Mouse (Mus musculus): ENCODE results near the gene Nr5a2. TPM values are rescaled to one million over a fixed set of nuclear protein-coding genes. Genes with fewer than 3 reads are reported as not detected.

Nr5a2 gene
- polyA plus RNA-seq, 1 experiment: 0.10 TPM

- Histone ChIP-seq H3K27ac (ENCODE audit: insufficient read depth, low read length) (no peak overlapping the region), H3K4me3 (replicated peaks; ENCODE audit: insufficient read depth, low read depth, low read length) (no peak overlapping the region), H3K4me1 (ENCODE audit: control insufficient read depth, insufficient read depth, low read length) (no peaks in the 10 kb centered on the region), H3K27me3 (ENCODE audit: control insufficient read depth, insufficient read depth, low read length) (no peaks in the 10 kb centered on the region)
- DNase-seq: no peak
- WGBS: 82% methylated on average over 3 of the region's 3 CpGs
- no peak for TF ChIP-seq POLR2A (IDR thresholded peaks at IDR 0.05; ENCODE audit: borderline replicate concordance, insufficient read depth, low read length)
- no peak for TF ChIP-seq CTCF (IDR thresholded peaks at IDR 0.05; ENCODE audit: borderline replicate concordance, insufficient read depth, low read depth, low read length)
These were observed 104.1 kb downstream of the Nr5a2 start for GRCm38 (mm10) chr1:136856104-136856503.

GRCm38 (mm10) chr1:136848791-136849190, 111.5 kb downstream of the Nr5a2 start:
- TF ChIP-seq CTCF (IDR thresholded peaks at IDR 0.05; ENCODE audit: borderline replicate concordance, insufficient read depth, low read depth, low read length) (no peak), POLR2A (IDR thresholded peaks at IDR 0.05; ENCODE audit: borderline replicate concordance, insufficient read depth, low read length) (no peak)
- no peak overlapping the region for H3K4me3 ChIP-seq (replicated peaks; ENCODE audit: insufficient read depth, low read depth, low read length)
- H3K27me3 ChIP-seq (ENCODE audit: control insufficient read depth, insufficient read depth, low read length): no peaks in the 10 kb centered on the region
- H3K27ac ChIP-seq (ENCODE audit: insufficient read depth, low read length): no peak overlapping the region
- WGBS: 87% methylated on average over 6 of the region's 6 CpGs
- DNase-seq: no peak
- H3K4me1 ChIP-seq (ENCODE audit: control insufficient read depth, insufficient read depth, low read length): no peaks in the 10 kb centered on the region

GRCm38 (mm10) chr1:136846081-136846480, 114.2 kb downstream of the Nr5a2 start:
- Histone ChIP-seq H3K4me3 (replicated peaks; ENCODE audit: insufficient read depth, low read depth, low read length) (no peak overlapping the region), H3K27ac (ENCODE audit: insufficient read depth, low read length) (no peak overlapping the region), H3K4me1 (ENCODE audit: control insufficient read depth, insufficient read depth, low read length) (no peaks in the 10 kb centered on the region), H3K27me3 (ENCODE audit: control insufficient read depth, insufficient read depth, low read length) (no peaks in the 10 kb centered on the region)
- WGBS: 21% methylated on average over 2 of the region's 2 CpGs
- DNase-seq: no peak
- TF ChIP-seq POLR2A (IDR thresholded peaks at IDR 0.05; ENCODE audit: borderline replicate concordance, insufficient read depth, low read length): no peak
- no peak for TF ChIP-seq CTCF (IDR thresholded peaks at IDR 0.05; ENCODE audit: borderline replicate concordance, insufficient read depth, low read depth, low read length)

GRCm38 (mm10) chr1:136845341-136845740, 114.9 kb downstream of the Nr5a2 start:
- H3K4me1 ChIP-seq (ENCODE audit: control insufficient read depth, insufficient read depth, low read length): no peaks in the 10 kb centered on the region
- WGBS: 75% methylated on average over 9 of the region's 9 CpGs
- H3K27me3 ChIP-seq (ENCODE audit: control insufficient read depth, insufficient read depth, low read length): no peaks in the 10 kb centered on the region
- H3K27ac ChIP-seq (ENCODE audit: insufficient read depth, low read length): no peak overlapping the region
- DNase-seq: no peak
- H3K4me3 ChIP-seq (replicated peaks; ENCODE audit: insufficient read depth, low read depth, low read length): no peak overlapping the region
- no peak for TF ChIP-seq CTCF (IDR thresholded peaks at IDR 0.05; ENCODE audit: borderline replicate concordance, insufficient read depth, low read depth, low read length)
- TF ChIP-seq POLR2A (IDR thresholded peaks at IDR 0.05; ENCODE audit: borderline replicate concordance, insufficient read depth, low read length): no peak

- no peak for DNase-seq
- H3K4me1 ChIP-seq (ENCODE audit: control insufficient read depth, insufficient read depth, low read length): no peaks in the 10 kb centered on the region
- 83% methylated on average over 7 of the region's 7 CpGs for WGBS
- no peak overlapping the region for H3K4me3 ChIP-seq (replicated peaks; ENCODE audit: insufficient read depth, low read depth, low read length)
- H3K27me3 ChIP-seq (ENCODE audit: control insufficient read depth, insufficient read depth, low read length): no peaks in the 10 kb centered on the region
- TF ChIP-seq POLR2A (IDR thresholded peaks at IDR 0.05; ENCODE audit: borderline replicate concordance, insufficient read depth, low read length) (no peak), CTCF (IDR thresholded peaks at IDR 0.05; ENCODE audit: borderline replicate concordance, insufficient read depth, low read depth, low read length) (no peak)
- no peak overlapping the region for H3K27ac ChIP-seq (ENCODE audit: insufficient read depth, low read length)
These were observed 119.7 kb downstream of the Nr5a2 start for GRCm38 (mm10) chr1:136840512-136840911.

GRCm38 (mm10) chr1:136839202-136839601, 121.0 kb downstream of the Nr5a2 start:
- 87% methylated on average over 10 of the region's 10 CpGs for WGBS
- no peak overlapping the region for H3K27ac ChIP-seq (ENCODE audit: insufficient read depth, low read length)
- TF ChIP-seq POLR2A (IDR thresholded peaks at IDR 0.05; ENCODE audit: borderline replicate concordance, insufficient read depth, low read length) (no peak), CTCF (IDR thresholded peaks at IDR 0.05; ENCODE audit: borderline replicate concordance, insufficient read depth, low read depth, low read length) (no peak)
- no peak for DNase-seq
- H3K4me1 ChIP-seq (ENCODE audit: control insufficient read depth, insufficient read depth, low read length): no peaks in the 10 kb centered on the region
- no peaks in the 10 kb centered on the region for H3K27me3 ChIP-seq (ENCODE audit: control insufficient read depth, insufficient read depth, low read length)
- no peak overlapping the region for H3K4me3 ChIP-seq (replicated peaks; ENCODE audit: insufficient read depth, low read depth, low read length)

- no peak overlapping the region for H3K4me3 ChIP-seq (replicated peaks; ENCODE audit: insufficient read depth, low read depth, low read length)
- no peaks in the 10 kb centered on the region for H3K4me1 ChIP-seq (ENCODE audit: control insufficient read depth, insufficient read depth, low read length)
- TF ChIP-seq POLR2A (IDR thresholded peaks at IDR 0.05; ENCODE audit: borderline replicate concordance, insufficient read depth, low read length): no peak
- no peak for TF ChIP-seq CTCF (IDR thresholded peaks at IDR 0.05; ENCODE audit: borderline replicate concordance, insufficient read depth, low read depth, low read length)
- WGBS: 43% methylated on average over 12 of the region's 12 CpGs
- H3K27me3 ChIP-seq (ENCODE audit: control insufficient read depth, insufficient read depth, low read length): no peaks in the 10 kb centered on the region
- no peak overlapping the region for H3K27ac ChIP-seq (ENCODE audit: insufficient read depth, low read length)
- no peak for DNase-seq
These were observed 127.7 kb downstream of the Nr5a2 start for GRCm38 (mm10) chr1:136832305-136833152.

GRCm38 (mm10) chr1:136830992-136831391, 129.3 kb downstream of the Nr5a2 start:
- Histone ChIP-seq H3K4me1 (ENCODE audit: control insufficient read depth, insufficient read depth, low read length) (no peaks in the 10 kb centered on the region), H3K27me3 (ENCODE audit: control insufficient read depth, insufficient read depth, low read length) (no peaks in the 10 kb centered on the region), H3K4me3 (replicated peaks; ENCODE audit: insufficient read depth, low read depth, low read length) (no peak overlapping the region), H3K27ac (ENCODE audit: insufficient read depth, low read length) (no peak overlapping the region)
- TF ChIP-seq CTCF (IDR thresholded peaks at IDR 0.05; ENCODE audit: borderline replicate concordance, insufficient read depth, low read depth, low read length) (no peak), POLR2A (IDR thresholded peaks at IDR 0.05; ENCODE audit: borderline replicate concordance, insufficient read depth, low read length) (no peak)
- WGBS: 89% methylated on average over 6 of the region's 6 CpGs
- no peak for DNase-seq

Data from cerebellum, adult 2 months (tissue).